Mouse (Mus musculus) small intestine, adult 2 months (tissue): ENCODE data around the gene Rfxap.

Experiments
- CTCF ChIP-seq: fragments of 200-500 bp; IDR thresholded peaks from 2 replicates; pipeline ENCODE4 v1.5.1; 2012; ENCODE audit warnings: low read depth, mild to moderate bottlenecking, control low read depth, inconsistent platforms, low read length, moderate library complexity, mixed read lengths; ENCODE audit not compliant: insufficient replicate concordance, insufficient read length; ENCODE audit errors: extremely low read depth
- POLR2A ChIP-seq: fragments of 200-500 bp; IDR thresholded peaks from 2 replicates; pipeline ENCODE4 v1.6.1; 2012; ENCODE audit warnings: low read depth, mild to moderate bottlenecking, control low read depth, inconsistent platforms, low read length, moderate library complexity

- TF ChIP-seq CTCF (no peak; the same call in 1 of the 2 replicates), POLR2A (no peak)
These were observed 13.8 kb downstream of the Rfxap start for GRCm38 (mm10) chr3:54793762-54794161.
